Mouse (Mus musculus) subcutaneous adipose tissue, adult 2 months (tissue): ENCODE results near the gene Qtrt1. TPM values are rescaled to one million over a fixed set of nuclear protein-coding genes. Genes with fewer than 3 reads are reported as not detected.

Experiments
- polyA plus RNA-seq: library from polyadenylated mRNA; depleted of rRNA; stranded (reverse); fragments of >200 nt; gene quantifications from 2 replicates; pipeline ENCODE4 v1.2.3, GENCODE M21; 2012; ENCODE audit warnings: low replicate concordance; rRNA removed

Gene Qtrt1
- 17.1 and 58.6 TPM in 2 replicates for polyA plus RNA-seq

DNA sequence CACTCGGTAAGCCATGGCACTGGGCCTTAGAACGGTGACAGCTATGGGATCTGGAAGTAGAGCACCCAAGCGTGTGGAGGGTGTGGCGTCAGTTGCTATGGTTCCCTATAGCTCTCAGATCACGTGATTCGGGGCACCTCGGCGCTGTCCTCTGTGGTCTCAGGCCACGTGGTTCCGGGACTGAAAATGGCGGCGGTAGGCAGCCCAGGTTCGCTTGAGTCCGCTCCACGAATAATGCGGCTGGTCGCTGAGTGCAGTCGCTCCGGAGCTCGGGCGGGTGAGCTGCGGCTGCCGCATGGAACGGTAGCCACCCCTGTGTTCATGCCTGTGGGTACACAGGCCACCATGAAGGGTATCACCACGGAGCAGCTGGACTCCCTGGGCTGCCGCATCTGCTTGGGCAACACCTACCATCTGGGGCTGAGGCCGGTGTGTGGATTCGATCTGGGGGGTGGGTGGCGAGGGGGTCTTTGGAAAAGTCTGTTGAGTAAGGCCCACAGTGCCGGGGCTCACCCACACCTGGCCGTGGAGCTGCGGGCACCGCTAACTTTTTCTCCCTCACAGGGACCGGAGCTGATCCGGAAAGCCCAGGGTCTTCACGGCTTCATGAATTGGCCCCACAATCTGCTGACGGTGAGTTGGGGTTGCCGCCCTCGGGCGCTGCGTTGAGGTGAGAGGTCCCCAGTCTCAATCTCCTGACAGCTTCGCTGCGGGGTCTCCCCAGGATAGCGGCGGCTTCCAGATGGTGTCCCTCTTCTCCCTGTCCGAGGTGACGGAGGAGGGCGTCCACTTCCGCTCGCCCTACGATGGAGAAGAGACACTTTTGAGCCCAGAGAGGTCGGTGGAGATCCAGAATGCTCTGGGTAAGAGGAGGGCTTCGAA lies at the start of gene Qtrt1:
TSS of gene Qtrt1 (plus strand) at position 169 of the 882 bp plus-strand sequence.

DNA sequence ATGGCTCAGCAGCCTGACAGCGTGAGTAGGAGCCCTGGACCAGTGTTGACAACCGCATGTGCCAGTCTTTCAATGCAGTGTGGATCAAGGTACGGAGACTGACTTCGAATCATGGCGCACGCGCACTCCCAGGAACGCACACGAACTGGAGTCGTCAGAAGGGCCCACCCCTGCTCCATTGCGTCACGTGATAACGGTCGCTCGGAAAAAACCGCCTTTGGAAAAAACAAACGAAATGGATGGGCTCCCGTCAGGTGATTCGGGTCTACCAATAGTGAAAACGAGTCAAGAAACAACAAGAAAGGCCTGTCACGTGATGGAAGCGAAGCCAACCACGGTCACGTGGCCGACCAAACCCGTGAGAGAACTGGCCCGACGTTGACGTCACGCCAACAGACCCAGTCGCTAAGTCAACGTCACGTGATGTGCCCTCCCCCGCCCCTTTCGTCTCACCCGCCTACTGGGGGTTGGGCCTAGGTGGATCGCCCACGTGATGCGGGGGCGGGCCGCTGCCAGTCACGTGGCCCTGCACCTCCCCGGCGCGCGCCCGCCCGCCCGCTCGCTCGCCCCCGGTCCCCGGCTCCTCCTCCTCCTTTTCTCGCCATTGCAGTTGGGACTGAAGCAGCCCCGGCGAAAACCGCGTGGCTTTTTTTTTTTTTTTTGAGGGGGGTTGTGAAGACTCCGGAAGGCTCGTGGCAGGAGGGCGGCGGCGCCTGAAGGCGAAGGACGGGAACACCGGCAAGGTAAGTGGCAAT lies 44.1 kb upstream of the Qtrt1 start, which contains the start of gene Ilf3:
TSS of gene Ilf3 (plus strand) at position 515 of the 755 bp plus-strand sequence.

DNA sequence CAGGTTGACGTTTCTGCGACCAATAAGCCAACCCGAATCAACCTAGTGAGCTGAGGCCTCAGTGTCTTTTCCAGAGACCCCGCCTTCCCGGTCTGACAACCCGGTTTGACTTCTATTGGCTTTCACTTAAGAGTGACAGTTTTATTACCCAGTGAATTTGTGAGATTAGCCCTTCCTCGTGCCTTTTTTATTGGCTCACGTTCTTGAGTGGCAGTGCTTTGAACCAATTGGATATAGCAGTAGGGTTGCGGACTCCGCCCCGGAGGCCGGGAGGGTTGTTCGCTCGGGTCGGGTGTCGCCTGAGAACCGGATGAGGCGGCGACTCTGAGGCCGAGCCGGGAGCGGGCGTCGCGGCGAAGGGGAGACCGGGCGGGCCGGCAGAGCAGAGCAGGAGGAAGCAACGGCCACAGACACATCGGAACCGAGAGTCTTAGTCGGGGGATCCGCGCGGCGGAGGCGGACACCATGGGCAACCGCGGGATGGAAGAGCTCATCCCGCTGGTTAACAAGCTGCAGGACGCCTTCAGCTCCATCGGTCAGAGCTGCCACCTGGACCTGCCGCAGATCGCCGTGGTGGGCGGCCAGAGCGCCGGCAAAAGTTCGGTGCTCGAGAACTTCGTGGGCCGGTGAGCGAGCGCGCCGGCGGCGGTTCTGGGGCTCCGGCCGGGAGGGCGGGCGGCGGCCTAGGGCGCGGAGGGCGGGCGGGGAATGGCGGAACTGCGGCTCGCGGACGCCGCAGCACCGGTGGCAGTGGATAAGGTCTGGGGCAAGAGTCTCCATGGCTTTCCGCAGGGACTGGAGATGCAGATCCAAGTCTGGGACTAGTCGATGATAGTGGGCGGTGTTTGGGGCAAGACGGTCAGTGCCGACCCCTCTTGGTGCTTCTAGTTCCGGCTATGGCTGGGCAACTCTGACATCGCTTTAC lies 13.3 kb downstream of the Qtrt1 start, which contains the start of gene Dnm2:
TSS of gene Dnm2 (plus strand) at position 278 of the 925 bp plus-strand sequence.

Other genes starting within 250 kb of the Qtrt1 start
- gene Pde4a, start 246.1 kb upstream of the Qtrt1 start, polyA plus RNA-seq = 14.4 and 17.0 TPM in 2 replicates
- 63.2 and 85.9 TPM in 2 replicates for gene Keap1, start 172.5 kb upstream of the Qtrt1 start, polyA plus RNA-seq
- 0.46 and 1.4 TPM in 2 replicates for gene S1pr5, start 163.4 kb upstream of the Qtrt1 start, polyA plus RNA-seq
- 27.9 and 34.3 TPM in 2 replicates for gene Atg4d, start 146.5 kb upstream of the Qtrt1 start, polyA plus RNA-seq
- 24.1 and 24.6 TPM in 2 replicates for gene Kri1, start 123.9 kb upstream of the Qtrt1 start, polyA plus RNA-seq
- 28.0 and 33.8 TPM in 2 replicates for gene Cdkn2d, start 120.4 kb upstream of the Qtrt1 start, polyA plus RNA-seq
- 0.10 and 24.9 TPM in 2 replicates for gene Ap1m2, start 99.5 kb upstream of the Qtrt1 start, polyA plus RNA-seq
- gene Slc44a2, start 91.1 kb upstream of the Qtrt1 start, polyA plus RNA-seq = 49.0 and 101 TPM in 2 replicates
- gene Ilf3, start 44.0 kb upstream of the Qtrt1 start, polyA plus RNA-seq = 29.9 and 86.4 TPM in 2 replicates
- gene Dnm2, start 13.1 kb downstream of the Qtrt1 start, polyA plus RNA-seq = 95.2 and 101 TPM in 2 replicates
- 40.8 and 55.3 TPM in 2 replicates for gene Tmed1, start 98.4 kb downstream of the Qtrt1 start, polyA plus RNA-seq
- 4.3 and 10.0 TPM in 2 replicates for gene AB124611, start 114.3 kb downstream of the Qtrt1 start, polyA plus RNA-seq
- 66.5 and 132 TPM in 2 replicates for gene Carm1, start 135.1 kb downstream of the Qtrt1 start, polyA plus RNA-seq
- gene Timm29, start 180.9 kb downstream of the Qtrt1 start, polyA plus RNA-seq = 24.4 and 33.7 TPM in 2 replicates
- 32.8 and 36.1 TPM in 2 replicates for gene Yipf2, start 181.0 kb downstream of the Qtrt1 start, polyA plus RNA-seq
- 33.4 and 57.3 TPM in 2 replicates for gene Smarca4, start 204.3 kb downstream of the Qtrt1 start, polyA plus RNA-seq